Mouse (Mus musculus) cerebellum, postnatal 4 days (tissue): ENCODE measurements around the gene Megf11.

Source experiments
- DNase-seq, 2 experiments: peaks; one replicate each; pipeline ENCODE4 v3.0.0; 2022; ENCODE audit warnings: low spot score in 2 of 2, mixed read lengths in 1 of 2

The Megf11 gene

GRCm38 (mm10) chr9:64747735-64748134, 362.3 kb downstream of the Megf11 start:
- no peak for DNase-seq

DNA sequence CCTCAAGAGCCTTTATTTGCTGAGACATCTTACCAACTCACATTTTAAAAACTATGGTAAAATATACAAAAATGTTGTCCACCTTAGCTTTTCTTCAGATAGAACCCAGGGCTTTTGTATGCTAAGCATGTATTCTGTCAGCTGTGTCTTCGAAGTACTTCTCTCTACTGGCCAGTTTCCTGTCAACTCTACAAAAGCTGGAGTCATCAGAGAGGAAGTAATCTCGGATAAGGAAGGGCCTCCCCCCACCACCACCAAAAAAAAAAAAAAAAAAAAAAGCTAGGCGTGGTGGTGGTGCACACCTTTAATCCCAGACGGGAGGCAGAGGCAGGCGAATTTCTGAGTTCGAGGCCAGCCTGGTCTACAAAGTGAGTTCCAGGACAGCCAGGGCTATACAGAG, 363.9 kb downstream of the Megf11 start:
- no peak for DNase-seq

- no peak for DNase-seq
Observed at GRCm38 (mm10) chr9:64752575-64752974, 367.1 kb downstream of the Megf11 start.

GRCm38 (mm10) chr9:64758052-64758451, 372.6 kb downstream of the Megf11 start:
- no peak for DNase-seq
